Mouse (Mus musculus): ENCODE results near the gene Msantd2.

Msantd2 gene

GRCm38 (mm10) chr9:37504348-37504747 is 15.2 kb downstream of the Msantd2 start:
- DNase-seq (ENCODE audit: low spot score): no peak

- no peak for DNase-seq (ENCODE audit: low spot score)
Observed at GRCm38 (mm10) chr9:37506023-37506422, 16.9 kb downstream of the Msantd2 start.

- DNase-seq (ENCODE audit: low spot score): no peak
Observed at GRCm38 (mm10) chr9:37512097-37512496, 23.0 kb downstream of the Msantd2 start.

GRCm38 (mm10) chr9:37514456-37514855 is 25.3 kb downstream of the Msantd2 start:
- no peak for DNase-seq (ENCODE audit: low spot score)

- DNase-seq (ENCODE audit: low spot score): no peak
Observed at GRCm38 (mm10) chr9:37517467-37517866, 28.3 kb downstream of the Msantd2 start.

GRCm38 (mm10) chr9:37518991-37519390 is 29.9 kb downstream of the Msantd2 start:
- no peak for DNase-seq (ENCODE audit: low spot score)

- DNase-seq (ENCODE audit: low spot score): no peak
Observed at GRCm38 (mm10) chr9:37519995-37520394, 30.9 kb downstream of the Msantd2 start.

- DNase-seq (ENCODE audit: low spot score): no peak
Observed at GRCm38 (mm10) chr9:37525461-37525860, 36.3 kb downstream of the Msantd2 start.

- peak; percentile 18 for DNase-seq (ENCODE audit: low spot score)
Observed at GRCm38 (mm10) chr9:37526443-37527395, 37.6 kb downstream of the Msantd2 start.

- peak; percentile 73 for DNase-seq (ENCODE audit: low spot score)
Observed at GRCm38 (mm10) chr9:37527396-37528224, 38.5 kb downstream of the Msantd2 start, which contains the start of gene Esam. Gene Esam, plus strand, starts transcription at chr9:37528078.

- no peak for DNase-seq (ENCODE audit: low spot score)
Observed at GRCm38 (mm10) chr9:37528225-37528970, 39.3 kb downstream of the Msantd2 start.

GRCm38 (mm10) chr9:37530031-37530887 is 41.1 kb downstream of the Msantd2 start:
- peak; percentile 67 for DNase-seq (ENCODE audit: low spot score)

GRCm38 (mm10) chr9:37530888-37531705 is 42.0 kb downstream of the Msantd2 start:
- peak; percentile 85 for DNase-seq (ENCODE audit: low spot score)

GRCm38 (mm10) chr9:37536851-37537250 is 47.7 kb downstream of the Msantd2 start:
- no peak for DNase-seq (ENCODE audit: low spot score)

GRCm38 (mm10) chr9:37537658-37538250 is 48.6 kb downstream of the Msantd2 start:
- no peak for DNase-seq (ENCODE audit: low spot score)

GRCm38 (mm10) chr9:37539170-37540025 is 50.3 kb downstream of the Msantd2 start, which contains the start of gene Vsig2:
Gene Vsig2, plus strand, starts transcription at chr9:37539255.
- peak; percentile 27 for DNase-seq (ENCODE audit: low spot score)

- no peak for DNase-seq (ENCODE audit: low spot score)
Observed at GRCm38 (mm10) chr9:37540226-37540625, 51.1 kb downstream of the Msantd2 start.

- DNase-seq (ENCODE audit: low spot score): no peak
Observed at GRCm38 (mm10) chr9:37540701-37541575, 51.8 kb downstream of the Msantd2 start.

Measured in urinary bladder, postnatal 14 days (tissue).